Mouse (Mus musculus) gastrocnemius, postnatal 4 days (tissue): ENCODE data around the gene Fam169b. TPM values are rescaled to one million over a fixed set of nuclear protein-coding genes. Genes with fewer than 3 reads are reported as not detected.

Source experiments
- DNase-seq, 2 experiments: peaks; one replicate each; pipeline ENCODE4 v3.0.0; 2021 to 2022; ENCODE audit warnings: low spot score in 2 of 2, mixed read lengths in 2 of 2
- long read RNA-seq, 2 experiments: library from polyadenylated mRNA; stranded (forward); transcript quantifications; one replicate each; pipeline ENCODE4 v2.0.0; 2021
- total RNA-seq, 2 experiments: library from RNA; stranded (reverse); gene quantifications; 2 replicates each; pipeline ENCODE4 v1.2.3; 2021

Fam169b gene
- 1 to 10 TPM; 1.0 to 1.3 TPM for total RNA-seq
- long read RNA-seq, experiment 1, partial matches to known transcripts: 0 of 2 reads
- long read RNA-seq, experiment 1, other reads (novel, unspliced or antisense): 2 of 2 reads
- long read RNA-seq, experiment 2, partial matches to known transcripts: 1 of 7 reads
- long read RNA-seq, experiment 2, other reads (novel, unspliced or antisense): 6 of 7 reads

DNA sequence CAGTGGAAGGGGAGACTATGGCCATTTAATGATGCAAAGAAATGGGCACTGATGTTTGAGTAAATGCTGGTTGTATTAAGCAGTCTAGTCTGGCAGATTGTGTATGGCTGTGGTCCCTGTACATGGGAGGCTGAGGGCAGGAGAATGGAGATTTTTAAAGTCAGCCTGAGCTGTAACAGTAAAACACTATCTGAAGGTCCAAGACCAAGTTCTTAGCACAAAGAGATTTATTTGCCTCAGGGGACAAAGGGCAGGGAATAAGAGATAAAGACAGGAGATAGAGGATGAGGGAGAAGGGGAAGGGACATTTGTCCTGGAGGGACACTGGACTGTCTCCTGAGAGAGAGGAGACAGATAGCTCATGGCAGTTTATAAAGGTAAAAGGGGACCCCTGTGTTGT, at the start of gene Fam169b:
Gene Fam169b (plus strand): TSS at position 325 of the 400 bp plus-strand sequence.
- no peak for DNase-seq

DNA sequence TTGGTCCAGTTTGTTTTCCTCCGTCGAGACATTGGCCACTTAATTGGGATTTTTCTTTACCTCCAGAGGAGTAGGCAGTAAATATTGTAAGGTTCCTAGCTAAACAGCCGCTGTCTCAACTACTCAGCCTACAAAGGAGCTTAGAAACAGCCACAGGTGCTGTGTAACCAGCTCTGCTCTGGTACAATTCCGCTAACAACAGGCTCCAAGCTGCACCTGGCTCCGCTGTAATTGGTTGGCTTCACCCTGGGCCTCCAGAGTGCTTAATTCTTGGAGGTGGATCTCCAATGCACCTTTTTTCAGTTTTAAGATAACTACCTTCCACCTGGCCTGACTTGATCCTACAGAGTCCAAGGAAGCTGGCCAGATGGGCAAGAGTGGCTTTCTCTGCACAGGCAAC, 49.6 kb upstream of the Fam169b start:
- DNase-seq: no peak

DNA sequence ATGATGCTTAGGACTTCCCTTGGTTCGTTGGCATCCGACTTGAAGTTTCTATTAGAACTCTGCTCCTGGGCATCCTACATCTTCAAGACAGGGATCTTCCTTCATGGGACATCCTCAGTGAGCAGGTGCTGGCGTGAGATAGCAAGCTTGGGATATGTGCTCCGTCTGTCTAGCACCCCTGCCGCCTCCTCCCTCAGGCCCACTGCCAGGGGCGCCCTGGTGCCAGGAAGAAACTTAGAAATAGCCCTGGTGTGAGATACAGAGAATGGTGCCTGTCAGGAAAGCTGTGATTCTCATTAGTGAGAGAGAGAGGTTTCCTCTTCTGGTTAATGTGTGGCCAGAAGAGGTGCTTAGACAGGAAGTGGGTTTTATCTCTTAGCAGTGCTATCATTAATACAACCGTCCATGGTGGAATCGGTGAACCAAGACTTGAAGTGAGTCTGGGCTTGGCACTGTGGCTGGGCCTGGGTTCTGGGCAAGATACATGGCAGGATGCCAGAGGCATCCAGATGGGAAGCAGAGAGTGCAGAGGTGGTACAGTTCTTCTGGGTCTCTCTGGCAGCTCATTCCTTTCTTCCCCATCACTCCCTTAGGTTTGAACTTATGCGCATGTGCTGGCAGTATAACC, 48.1 kb upstream of the Fam169b start:
- no peak for DNase-seq

DNA sequence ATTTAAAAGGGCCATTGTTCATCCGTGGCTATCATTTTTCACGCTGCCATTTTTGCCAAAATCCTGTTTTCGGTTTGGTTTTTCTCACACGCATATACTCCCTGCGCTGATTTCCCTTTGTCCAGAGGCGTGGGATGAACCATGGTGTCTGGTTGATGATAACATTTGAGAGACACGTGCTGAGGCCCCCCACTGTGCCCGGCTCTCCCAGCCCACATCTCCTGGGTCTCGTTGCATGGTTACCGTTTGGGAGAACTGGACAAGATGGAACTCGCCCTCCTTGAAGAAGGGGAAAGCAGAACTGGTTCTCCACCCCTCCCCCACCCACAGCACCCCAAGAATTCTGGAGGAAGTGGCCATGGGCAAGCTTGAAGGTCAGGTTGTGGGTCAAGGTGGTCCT, 46.6 kb upstream of the Fam169b start:
- no peak for DNase-seq

DNA sequence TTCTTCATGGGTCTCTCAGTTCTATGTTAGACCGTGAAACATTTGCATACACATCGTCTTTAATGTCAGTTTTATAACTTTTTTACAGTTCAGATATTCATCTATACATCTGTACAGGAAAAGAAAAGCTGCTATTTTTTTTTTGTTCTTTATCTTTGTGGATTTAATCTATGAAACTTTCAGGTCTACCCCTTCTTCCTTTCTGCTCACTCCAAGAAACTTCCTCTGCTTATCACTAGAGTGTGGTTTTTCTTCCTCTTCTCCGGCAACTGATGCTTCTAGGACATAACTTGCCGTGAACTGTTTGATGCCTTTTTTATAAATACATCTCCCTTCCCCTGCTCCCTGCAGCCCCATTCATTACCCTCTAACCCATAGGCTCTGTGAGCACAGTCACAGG, 46.0 kb upstream of the Fam169b start:
- DNase-seq: no peak

DNA sequence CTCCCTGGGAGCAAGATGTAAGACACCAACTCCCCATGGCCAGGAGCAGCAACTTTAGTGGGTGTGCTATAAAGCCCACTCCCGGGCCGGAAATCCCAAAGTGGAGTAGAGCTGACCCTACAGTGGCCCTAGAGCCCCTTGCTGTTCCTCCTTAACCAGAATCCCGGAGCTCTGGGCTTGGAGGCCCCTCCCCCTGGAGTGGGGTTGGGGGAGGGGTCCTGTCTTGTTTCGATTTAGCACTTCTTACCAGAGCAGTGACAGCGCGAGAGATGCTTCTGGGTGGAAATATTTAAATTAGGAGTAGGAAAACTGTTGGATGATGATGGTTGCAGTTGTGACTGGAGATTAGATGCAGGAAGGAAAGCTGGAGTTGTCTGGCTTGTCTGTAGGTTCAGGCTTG, 45.1 kb upstream of the Fam169b start:
- no peak for DNase-seq

DNA sequence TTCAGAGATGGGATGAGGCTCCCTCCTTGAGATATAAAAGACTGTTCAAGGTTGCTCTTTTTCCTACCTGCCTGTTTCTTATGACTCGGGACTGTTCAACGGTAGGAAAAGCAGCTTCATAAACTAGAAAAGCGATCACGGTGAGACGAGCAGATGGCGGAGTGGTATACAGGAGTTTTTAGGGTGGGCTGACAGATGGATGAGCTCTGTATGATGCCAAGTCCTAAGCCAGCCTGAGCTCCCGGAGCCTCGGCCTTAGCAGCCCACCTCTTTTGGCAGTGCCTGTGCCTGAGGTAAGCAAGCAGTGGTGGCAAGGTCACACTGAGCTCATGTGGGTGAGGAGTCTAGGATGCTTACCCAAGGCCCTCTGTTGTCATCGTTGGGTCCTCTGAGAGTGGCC, 42.8 kb upstream of the Fam169b start:
- DNase-seq: no peak

DNA sequence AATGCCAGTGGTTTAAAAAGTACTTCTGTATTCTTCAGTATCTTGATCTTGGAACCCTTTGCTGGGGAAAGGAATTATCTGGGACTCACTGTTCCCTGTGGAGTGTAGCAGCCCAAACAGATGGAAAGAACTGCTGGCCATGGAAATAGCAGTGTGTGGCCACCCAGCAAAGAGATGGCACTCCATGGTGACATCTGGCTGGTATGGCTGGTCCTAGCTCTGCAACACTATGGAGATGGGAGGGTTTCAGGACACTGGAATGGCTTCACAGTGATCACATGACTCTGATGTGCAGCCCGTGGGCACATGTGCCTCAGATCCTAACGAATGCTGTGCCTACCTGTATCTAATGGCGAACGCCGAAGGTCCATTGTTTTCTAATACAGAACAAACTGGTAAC, 41.1 kb upstream of the Fam169b start:
- no peak for DNase-seq

DNA sequence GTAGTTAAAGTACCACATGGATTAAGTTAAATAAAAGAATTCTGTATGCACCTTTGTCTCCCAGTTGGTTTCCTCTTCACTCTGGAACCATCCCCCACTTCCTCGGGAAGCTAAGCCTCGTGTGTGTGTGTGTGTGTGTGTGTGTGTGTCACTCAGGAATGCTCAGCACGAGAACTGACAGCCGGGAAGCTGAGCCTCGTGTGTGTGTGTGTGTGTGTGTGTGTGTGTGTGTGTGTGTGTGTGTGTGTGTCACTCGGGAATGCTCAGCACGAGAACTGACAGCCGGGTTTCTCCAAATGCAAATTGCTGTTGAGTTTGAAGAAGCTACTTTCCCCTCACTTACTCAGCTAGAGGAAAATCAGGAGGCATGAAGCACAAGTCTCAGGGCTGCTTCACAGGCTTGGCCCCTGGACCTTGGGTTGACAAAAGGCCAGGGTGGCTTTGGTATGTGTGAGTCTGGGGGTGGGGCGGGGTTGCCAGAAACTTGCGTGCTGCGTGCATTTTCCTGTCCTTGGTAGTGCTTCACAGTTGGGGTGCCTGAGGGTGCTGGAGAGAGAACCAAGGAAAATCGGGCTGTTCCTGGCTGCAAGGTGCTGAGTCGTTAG, 39.9 kb upstream of the Fam169b start:
- no peak for DNase-seq

DNA sequence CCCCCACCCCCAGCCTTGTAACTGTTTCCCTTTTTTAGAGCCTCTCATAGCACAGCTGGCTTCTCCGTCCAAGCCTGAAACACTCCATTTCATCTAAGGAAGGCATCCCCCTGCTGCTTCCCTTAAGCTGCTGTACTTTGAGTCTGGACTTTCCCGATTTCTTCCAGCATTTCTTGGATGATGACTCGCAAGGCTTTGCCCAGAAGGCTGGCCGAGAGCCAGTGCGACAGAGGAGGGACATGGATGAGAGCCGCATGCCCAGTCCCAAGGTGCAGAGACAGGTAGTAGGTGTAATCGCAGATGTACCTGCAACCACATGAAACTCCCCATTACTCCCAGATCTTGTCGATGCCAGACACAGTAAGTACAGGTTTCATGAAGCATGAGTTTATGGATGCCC, 36.8 kb upstream of the Fam169b start:
- DNase-seq: no peak

DNA sequence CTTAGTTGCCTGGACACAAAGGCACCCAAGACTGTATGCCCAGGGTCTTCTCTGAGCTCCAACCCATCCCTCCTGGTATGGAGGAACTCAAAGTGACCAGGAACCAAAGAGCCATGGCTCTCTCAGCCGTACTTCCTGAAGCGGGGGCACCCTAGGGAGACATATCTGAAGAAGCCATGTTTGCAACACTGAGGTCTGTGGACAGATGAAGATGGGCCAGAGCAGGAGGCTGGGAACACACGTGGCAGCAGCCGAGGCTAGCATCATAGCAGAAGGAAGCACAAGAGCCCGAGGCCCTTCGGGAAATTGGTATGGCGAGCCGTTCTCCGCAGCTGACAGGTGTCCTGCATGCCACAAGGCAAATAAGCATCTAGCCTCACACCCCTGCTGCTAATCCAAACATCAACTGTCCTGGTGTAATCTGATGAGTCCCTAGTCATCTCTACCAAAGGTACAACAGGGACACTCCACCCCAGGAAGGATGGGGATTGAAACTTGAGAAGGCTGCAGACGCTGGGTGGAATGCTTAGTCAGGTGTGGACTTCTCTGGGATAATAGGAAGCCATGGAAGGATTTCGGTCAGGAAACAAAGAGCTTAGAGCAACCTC, 34.3 kb upstream of the Fam169b start:
- DNase-seq: no peak

DNA sequence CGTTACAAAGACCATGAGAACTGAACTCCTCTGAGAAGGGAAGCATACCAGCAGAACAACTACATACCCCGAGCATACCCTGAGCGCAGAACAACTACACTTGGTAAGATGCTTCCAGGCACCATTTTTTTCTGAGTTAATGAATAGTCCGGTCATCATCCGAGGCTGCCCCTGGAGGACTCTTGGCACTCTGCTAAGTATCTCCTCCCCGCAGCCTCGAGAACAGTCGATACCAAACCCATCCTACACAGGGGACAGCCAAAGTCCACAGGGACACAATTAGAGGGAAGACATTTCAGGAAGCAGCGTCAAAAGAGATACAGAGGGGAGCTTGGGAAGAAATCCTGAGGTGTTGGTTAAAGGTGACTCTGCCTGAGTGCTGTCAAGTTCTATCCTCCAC, 32.4 kb upstream of the Fam169b start:
- DNase-seq: no peak

DNA sequence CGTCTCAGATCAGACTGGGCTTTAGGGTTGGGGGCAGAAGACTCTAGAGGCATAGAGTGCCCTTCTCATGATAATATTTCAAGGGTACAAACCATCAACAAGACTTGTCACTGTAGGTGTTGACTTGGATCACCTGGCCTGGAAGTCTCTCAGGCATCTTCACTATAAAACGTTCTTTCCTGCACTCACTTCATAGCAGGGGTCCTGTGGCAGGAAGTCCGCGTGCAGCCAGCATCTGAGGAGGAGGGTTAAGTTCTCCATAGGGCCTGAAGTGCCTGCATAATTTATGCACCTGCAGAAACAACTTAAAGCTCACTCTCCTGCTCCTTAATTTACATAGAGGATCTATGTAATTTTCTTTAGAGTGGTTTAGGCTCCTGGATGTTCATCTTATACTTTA, 28.0 kb upstream of the Fam169b start:
- no peak for DNase-seq

DNA sequence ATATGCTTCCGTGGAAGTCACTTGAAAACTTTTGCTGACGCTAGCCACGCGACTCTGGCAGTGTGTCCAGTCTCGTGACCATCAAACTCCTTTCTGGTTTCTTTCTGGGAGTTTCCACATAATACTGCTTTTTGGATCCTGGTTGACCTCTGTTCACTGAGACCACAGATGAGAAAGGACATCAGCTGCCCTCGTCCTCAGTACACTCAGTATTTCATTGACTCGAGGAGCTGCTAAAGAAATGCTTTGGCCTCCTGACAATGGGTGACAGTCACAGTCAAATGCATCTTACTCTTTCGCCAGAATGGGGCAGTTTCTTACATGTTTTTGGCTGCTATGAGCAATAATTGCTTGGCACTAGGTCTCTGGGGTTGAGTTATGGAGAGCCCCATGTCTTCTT, 27.4 kb upstream of the Fam169b start:
- DNase-seq: no peak

DNA sequence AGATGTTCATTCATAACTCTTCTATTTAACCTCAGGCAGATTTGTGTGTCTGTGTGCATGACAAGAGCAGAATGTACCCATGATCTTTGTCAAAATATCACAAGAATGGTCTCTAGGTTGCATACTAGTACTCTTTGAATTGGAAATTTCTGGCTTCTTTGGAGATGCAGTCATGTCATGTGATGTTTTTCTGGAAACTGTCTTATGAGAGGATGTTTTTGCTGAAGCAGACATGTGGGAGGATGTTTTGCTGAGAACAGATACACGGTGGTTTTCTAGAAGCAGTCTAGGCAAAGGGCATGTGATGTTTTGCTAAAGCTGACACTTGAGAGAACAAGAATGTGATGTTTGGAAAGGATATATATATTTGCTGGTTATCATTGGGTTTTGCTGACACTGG, 23.2 kb upstream of the Fam169b start:
- no peak for DNase-seq

DNA sequence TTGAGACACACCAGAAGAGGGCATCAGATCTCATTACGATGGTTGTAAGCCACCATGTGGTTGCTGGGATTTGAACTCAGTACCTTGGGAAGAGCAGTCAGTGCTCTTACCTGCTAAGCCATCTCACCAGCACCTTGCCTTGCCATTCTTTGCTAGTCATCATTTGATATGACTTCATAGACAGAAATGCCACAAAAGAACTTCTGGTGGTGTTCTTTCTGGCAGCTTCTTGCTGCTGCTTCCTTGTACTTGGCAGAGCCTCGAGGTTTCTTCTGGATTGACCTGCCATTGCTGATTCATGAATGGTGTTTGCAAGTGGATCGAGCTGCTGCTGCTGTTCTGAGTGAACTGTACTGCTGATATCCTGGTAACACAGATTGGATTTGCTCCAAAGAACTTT, 22.7 kb upstream of the Fam169b start:
- no peak for DNase-seq

DNA sequence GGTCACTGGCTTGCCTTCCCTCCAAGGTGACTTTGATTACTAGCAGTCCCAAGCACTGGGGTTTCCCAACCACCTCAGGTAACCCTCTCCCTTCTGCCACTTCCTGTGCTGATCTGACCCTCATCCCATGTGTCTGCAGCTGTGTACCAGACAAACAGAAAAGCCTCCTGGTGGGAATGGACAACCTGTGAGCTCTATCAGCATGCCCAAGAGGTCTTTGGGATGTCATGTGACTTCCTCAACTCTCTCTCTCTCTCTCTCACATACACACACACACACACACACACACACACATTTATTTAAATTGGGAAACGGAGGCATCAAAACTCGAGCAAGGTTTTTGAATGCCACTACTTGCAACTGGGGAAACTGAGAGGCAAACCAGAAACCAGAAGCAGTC, 15.9 kb upstream of the Fam169b start:
- no peak for DNase-seq

DNA sequence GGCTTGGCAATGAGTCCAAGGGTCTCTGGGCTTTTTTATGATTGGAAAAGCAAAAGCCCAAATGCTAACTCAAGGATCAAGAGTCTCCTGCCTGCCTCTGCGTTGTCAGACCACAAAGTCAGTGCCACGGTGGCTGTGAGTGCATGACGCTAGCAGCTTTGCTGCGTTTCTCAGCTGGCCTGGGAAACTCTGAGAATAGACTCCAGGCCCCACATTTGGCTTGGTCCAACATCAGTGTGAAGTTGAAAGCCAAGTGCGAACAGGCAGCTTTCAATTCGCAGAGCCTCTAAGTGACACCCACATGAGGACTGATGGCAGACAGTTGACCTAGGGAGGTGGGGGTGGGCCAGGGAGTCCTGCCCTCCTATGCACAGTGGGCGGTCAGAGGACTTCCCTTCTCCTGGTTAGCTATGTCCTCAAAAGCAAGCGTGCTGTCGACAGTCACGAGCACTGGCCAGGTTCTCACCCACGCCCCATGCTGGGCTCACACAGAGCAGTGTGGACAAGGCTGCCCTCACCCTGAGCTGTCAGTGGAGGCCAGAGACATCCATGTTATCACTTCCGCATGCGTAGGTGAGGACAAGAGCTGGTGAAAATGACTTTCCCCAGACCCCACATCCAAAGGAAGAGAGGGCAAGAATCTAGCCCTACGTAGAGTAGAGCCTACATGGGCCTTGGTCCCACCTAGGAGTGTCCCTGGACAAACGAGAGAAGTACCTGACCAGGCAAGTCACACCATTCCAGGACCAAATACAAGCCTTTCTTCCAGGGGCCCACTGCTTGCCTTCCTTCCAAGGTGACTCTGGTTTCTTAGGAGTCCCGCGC, 15.1 kb upstream of the Fam169b start:
- DNase-seq: no peak

DNA sequence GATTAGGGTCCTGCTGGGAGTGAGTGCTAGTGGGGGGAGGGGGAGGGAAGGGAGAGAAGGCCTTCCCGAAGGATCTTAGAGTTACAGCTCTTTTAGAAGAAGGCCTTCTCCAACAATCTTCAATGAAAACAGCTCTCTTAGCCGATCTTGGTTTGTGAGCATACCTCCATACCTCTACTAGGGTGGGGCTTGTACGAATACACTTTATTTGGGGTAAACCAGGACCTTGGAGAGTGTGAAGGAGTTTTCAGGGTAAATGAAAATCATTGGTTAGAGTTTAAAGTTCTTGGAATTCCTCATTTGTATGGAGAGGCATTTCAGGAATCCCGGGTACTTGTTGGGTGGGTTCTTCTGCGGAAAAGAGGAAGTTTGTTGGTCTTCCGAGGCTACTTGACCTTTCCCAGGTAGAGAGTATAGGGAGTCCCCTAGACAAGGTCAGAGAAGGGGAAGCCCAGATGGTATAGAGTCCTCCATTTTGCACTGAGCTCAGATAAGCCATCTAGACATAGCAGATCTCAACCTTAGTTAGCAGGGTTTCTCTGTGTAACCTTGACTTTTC, 14.0 kb upstream of the Fam169b start:
- DNase-seq: no peak

DNA sequence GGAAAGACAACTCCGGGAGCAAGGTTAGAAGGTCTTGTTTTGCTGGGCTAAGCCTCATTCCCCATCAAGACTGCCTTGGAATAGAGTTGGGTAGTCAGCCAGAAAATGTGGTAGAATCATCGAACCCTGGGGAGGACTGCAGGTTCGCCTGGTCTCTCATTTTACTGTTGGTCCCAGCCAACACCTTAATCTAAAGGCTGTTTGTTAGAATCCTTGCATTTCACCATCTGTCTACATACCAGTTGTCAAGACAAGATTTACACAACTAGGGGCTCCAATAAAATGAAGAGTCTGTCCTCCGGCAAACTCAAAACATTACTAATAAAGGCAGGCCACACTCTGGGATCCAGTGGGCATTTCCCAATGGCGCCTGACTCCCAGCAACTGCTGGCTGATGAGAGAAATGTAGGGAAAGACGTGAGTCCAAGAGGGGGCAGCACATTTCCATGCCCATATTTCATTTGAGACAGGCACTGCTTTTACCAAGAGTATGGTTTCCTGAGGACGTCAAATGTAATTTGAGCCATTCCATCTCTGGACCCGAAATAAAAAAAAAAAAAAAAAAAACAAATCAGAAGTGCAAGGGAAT, 10.9 kb upstream of the Fam169b start:
- no peak for DNase-seq
